8 mouse cellular contexts compared by ENCODE assay signal in genomic region chr11:33513376-33513991, GRCm38 (mm10). TPM values are rescaled to one million over a fixed set of nuclear protein-coding genes. Genes with fewer than 3 reads are reported as not detected.
DNase-seq lines count a peak whose midpoint lies in the region; ATAC-seq lines count a peak whose summit lies in the region.

Gene Ranbp17 (minus strand): TSS chr11:33513746.

- peak within 1 kb of the TSS; percentile 89 for H3K27ac ChIP-seq in forebrain, embryonic 11.5 days (ENCODE audit: low read depth, low read length)
- H3K27ac ChIP-seq in hindbrain, embryonic 10.5 days: peak within 1 kb of the TSS; percentile 97

- no peaks in the 10 kb centered on the region for H3K36me3 ChIP-seq in forebrain, embryonic 11.5 days (ENCODE audit: control insufficient read depth, insufficient read depth, low read length)
- no peaks in the 10 kb centered on the region for H3K36me3 ChIP-seq in hindbrain, embryonic 10.5 days

- peak; percentile 83 for DNase-seq in MN1 (ENCODE audit: low spot score)
- peak; percentile 46 for DNase-seq in c-Kit-positive CD71-positive TER-119-negative erythroid progenitor cells, embryonic 14.5 days (ENCODE audit: low read depth)
- DNase-seq in forebrain, embryonic 11.5 days (ENCODE audit: low spot score): peak; percentile 87
- peak; percentile 83 for DNase-seq in hindbrain, embryonic 10.5 days (ENCODE audit: low spot score)
- peak; percentile 12 to 21 for DNase-seq in layer of hippocampus, postnatal 36 days
- peak; percentile 57 for DNase-seq in lung, postnatal 10 days
- peak; percentile 83 for DNase-seq in retina, postnatal 1 day
- peak; percentile 30 to 66 for DNase-seq in urinary bladder, postnatal 4 days (ENCODE audit: low spot score in 2 of 2)

- H3K9me3 ChIP-seq in forebrain, embryonic 11.5 days (ENCODE audit: control insufficient read depth, low read length): no peaks in the 10 kb centered on the region; the same call in 1 of the 2 replicates
- 0 out of 2 replicates have a peak, but pooled peaks cover 9% of the 10 kb centered on the region for H3K9me3 ChIP-seq in hindbrain, embryonic 10.5 days

- WGBS in forebrain, embryonic 11.5 days: 1% methylated on average over 67 of the region's 72 CpGs
- WGBS in hindbrain, embryonic 10.5 days: 1% methylated on average over 72 of the region's 72 CpGs

- no peaks in the 10 kb centered on the region for H3K4me1 ChIP-seq in forebrain, embryonic 11.5 days (replicated peaks; ENCODE audit: control insufficient read depth, insufficient read depth, low read length)
- H3K4me1 ChIP-seq in hindbrain, embryonic 10.5 days (replicated peaks): peaks cover 18% of the 10 kb centered on the region

- peak within 1 kb of the TSS; percentile 89 for H3K4me3 ChIP-seq in forebrain, embryonic 11.5 days (ENCODE audit: low read depth, low read length)
- peak within 1 kb of the TSS; percentile 92 for H3K4me3 ChIP-seq in hindbrain, embryonic 10.5 days

- ATAC-seq in forebrain, embryonic 11.5 days (replicated peaks; ENCODE audit: low FRiP score): peak; percentile 88

- no peaks in the 10 kb centered on the region for H3K27me3 ChIP-seq in forebrain, embryonic 11.5 days (ENCODE audit: control insufficient read depth, insufficient read depth, low read length)
- no peaks in the 10 kb centered on the region for H3K27me3 ChIP-seq in hindbrain, embryonic 10.5 days (ENCODE audit: insufficient read depth, poor library complexity, severe bottlenecking)

- H3K4me2 ChIP-seq in forebrain, embryonic 11.5 days (ENCODE audit: low read depth, low read length, severe bottlenecking): peak within 1 kb of the TSS; percentile 65

- H3K9ac ChIP-seq in forebrain, embryonic 11.5 days (ENCODE audit: low read length): peak within 1 kb of the TSS; percentile 95

RNA-seq across cellular contexts. Expression of gene Ranbp17, which starts in this region (rescaled TPM):
- polyA plus RNA-seq in forebrain, embryonic 11.5 days (2014; fragmentation: Nextera tagmentation; extraction: Ambion mirVana): 12.3 and 15.4 TPM in 2 replicates
- polyA plus RNA-seq in hindbrain, embryonic 10.5 days (2016; fragmentation: Nextera tagmentation; extraction: Ambion mirVana): 11.5 and 13.4 TPM in 2 replicates
- 1 to 10 TPM; 7.6 to 7.7 TPM for total RNA-seq in layer of hippocampus, postnatal 36 days (2021)

Comparison
In these comparisons a context has a peak if more than half of its experiments do, and no peak if none do; other contexts are left out.
1. Peak in every context shown above with its lines: DNase-seq, ATAC-seq, H3K4me3 ChIP-seq and H3K27ac ChIP-seq.
2. DNase-seq: peak in every context shown above with its lines; median percentile 87 in forebrain, embryonic 11.5 days; 83 in MN1; 83 in hindbrain, embryonic 10.5 days; 83 in retina, postnatal 1 day; 57 in lung, postnatal 10 days; 48 in urinary bladder, postnatal 4 days; 46 in c-Kit-positive CD71-positive TER-119-negative erythroid progenitor cells, embryonic 14.5 days; 16 in layer of hippocampus, postnatal 36 days.